Mouse (Mus musculus) bone marrow macrophage, adult 2 months (primary cell): ENCODE data around the gene Fbxl17.

Experiments used
- CTCF ChIP-seq: IDR thresholded peaks from 2 replicates; pipeline ENCODE4 v1.5.1; 2012; ENCODE audit warnings: low read depth, mild to moderate bottlenecking, low read length, moderate library complexity
- POLR2A ChIP-seq: IDR thresholded peaks from 2 replicates; pipeline ENCODE4 v1.6.1; 2012; ENCODE audit warnings: mild to moderate bottlenecking, low read depth, low read length, borderline replicate concordance

- no peak for TF ChIP-seq CTCF
- TF ChIP-seq POLR2A = no peak
Observed at GRCm38 (mm10) chr17:63110211-63110755, 389.5 kb downstream of the Fbxl17 start.
